8 mouse cellular contexts compared by ENCODE assay signal in the genomic region with DNA sequence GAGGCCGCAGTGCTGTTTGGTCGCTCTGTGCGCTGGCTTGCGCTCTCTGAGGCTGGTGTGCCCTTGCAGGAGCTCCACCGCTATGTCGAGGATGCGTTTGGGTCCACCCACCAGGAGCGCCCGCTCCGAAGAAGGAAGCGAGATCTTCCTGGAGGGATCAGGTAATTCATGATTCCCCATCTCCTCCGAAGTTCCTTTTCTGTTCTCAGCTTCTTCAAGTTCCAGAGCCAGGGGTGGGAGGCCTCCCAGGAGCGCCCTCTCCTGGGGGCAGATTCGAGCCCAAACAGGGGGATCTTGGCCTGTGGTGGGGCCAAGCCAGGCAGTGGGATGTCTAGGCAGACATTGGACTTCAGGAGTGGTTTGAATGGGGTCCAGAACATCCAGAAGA. TPM values are rescaled to one million over a fixed set of nuclear protein-coding genes. Genes with fewer than 3 reads are reported as not detected.
DNase-seq lines count a peak whose midpoint lies in the region; ATAC-seq lines count a peak whose summit lies in the region.

No protein-coding gene starts in this region.

- 0 out of 2 replicates have a peak, but pooled peaks cover 3% of the 10 kb centered on the region for H3K4me1 ChIP-seq in brown adipose tissue, adult 24 weeks (ENCODE audit: control insufficient read depth, insufficient read depth, insufficient read length, low read length)
- H3K4me1 ChIP-seq in hindbrain, embryonic 12.5 days: peaks cover 9% of the 10 kb centered on the region
- H3K4me1 ChIP-seq in liver, embryonic 12.5 days: peaks cover 62% of the 10 kb centered on the region

- H3K4me2 ChIP-seq in hindbrain, embryonic 12.5 days (replicated peaks): peak overlapping the region; percentile 61
- peak overlapping the region; percentile 81 for H3K4me2 ChIP-seq in liver, embryonic 12.5 days

- no peak for ATAC-seq in CD4-positive, CD25-positive, alpha-beta regulatory T cell, adult 4 months
- ATAC-seq in hindbrain, embryonic 12.5 days (ENCODE audit: low FRiP score): no peak
- ATAC-seq in liver, embryonic 12.5 days: no peak

- peak overlapping the region; percentile 44 for H3K4me3 ChIP-seq in brown adipose tissue, adult 24 weeks (ENCODE audit: insufficient read depth, low read depth, low read length)
- H3K4me3 ChIP-seq in hindbrain, embryonic 12.5 days: peak overlapping the region; percentile 42
- peak overlapping the region; percentile 54 for H3K4me3 ChIP-seq in liver, embryonic 12.5 days

- peak; percentile 61 for DNase-seq in CD4-positive, CD25-positive, alpha-beta regulatory T cell, adult 2 months (ENCODE audit: low read depth, low spot score)
- peak; percentile 44 for DNase-seq in neural tube, embryonic 10.5 days (ENCODE audit: extremely low spot score, low spot score)
- DNase-seq in cerebellum, adult 11 months: no peak
- DNase-seq in urinary bladder, postnatal 4 days (ENCODE audit: low spot score in 2 of 2): no peak

- H3K9me3 ChIP-seq in hindbrain, embryonic 12.5 days (replicated peaks): no peaks in the 10 kb centered on the region
- no peaks in the 10 kb centered on the region for H3K9me3 ChIP-seq in liver, embryonic 12.5 days (replicated peaks)

- peaks cover 34% of the 10 kb centered on the region for H3K27me3 ChIP-seq in hindbrain, embryonic 12.5 days
- peaks cover 7% of the 10 kb centered on the region; the same call in 1 of the 2 replicates for H3K27me3 ChIP-seq in liver, embryonic 12.5 days (replicated peaks)

- WGBS in hindbrain, embryonic 12.5 days: 12% methylated on average over 14 of the region's 14 CpGs
- WGBS in liver, embryonic 12.5 days (ENCODE audit: insufficient replicate concordance): 5% methylated on average over 14 of the region's 14 CpGs

- H3K9ac ChIP-seq in hindbrain, embryonic 12.5 days: no peak overlapping the region
- H3K9ac ChIP-seq in liver, embryonic 12.5 days: peak overlapping the region; percentile 66

- H3K36me3 ChIP-seq in hindbrain, embryonic 12.5 days: no peaks in the 10 kb centered on the region
- no peaks in the 10 kb centered on the region for H3K36me3 ChIP-seq in liver, embryonic 12.5 days

- H3K27ac ChIP-seq in brown adipose tissue, adult 24 weeks (replicated peaks; ENCODE audit: low read depth, low read length): no peak overlapping the region
- H3K27ac ChIP-seq in hindbrain, embryonic 12.5 days: no peak overlapping the region
- peak overlapping the region; percentile 90 for H3K27ac ChIP-seq in liver, embryonic 12.5 days

RNA-seq across cellular contexts. Expression of a gene that starts 0.6 kb away (rescaled TPM):
- polyA plus RNA-seq in CD4-positive, CD25-positive, alpha-beta regulatory T cell, adult 4 months (2017; shearing (Covaris generic)): 1 to 10 TPM; 2.9 to 3.7 TPM
- polyA plus RNA-seq in brown adipose tissue, adult 24 weeks (2012; ENCODE audit: insufficient read depth, insufficient read length, missing spikeins): 1.2 and 1.7 TPM in 2 replicates
- 5.5 and 6.8 TPM in 2 replicates for polyA plus RNA-seq in hindbrain, embryonic 12.5 days (2016; fragmentation: Nextera tagmentation; extraction: Ambion mirVana)
- 1.6 and 2.0 TPM in 2 replicates for polyA plus RNA-seq in liver, embryonic 12.5 days (2016; fragmentation: Nextera tagmentation; extraction: Ambion mirVana)

RNA-seq across cellular contexts. Expression of a gene that starts 3.2 kb away (rescaled TPM):
- 100 to 1,000 TPM; 575 to 614 TPM for polyA plus RNA-seq in CD4-positive, CD25-positive, alpha-beta regulatory T cell, adult 4 months (2017; shearing (Covaris generic))
- polyA plus RNA-seq in brown adipose tissue, adult 24 weeks (2012; ENCODE audit: insufficient read depth, insufficient read length, missing spikeins): 18.1 and 29.0 TPM in 2 replicates
- polyA plus RNA-seq in hindbrain, embryonic 12.5 days (2016; fragmentation: Nextera tagmentation; extraction: Ambion mirVana): 42.6 and 55.0 TPM in 2 replicates
- 61.6 and 68.2 TPM in 2 replicates for polyA plus RNA-seq in liver, embryonic 12.5 days (2016; fragmentation: Nextera tagmentation; extraction: Ambion mirVana)

RNA-seq across cellular contexts. Expression of a gene that starts 27.7 kb away (rescaled TPM):
- polyA plus RNA-seq in CD4-positive, CD25-positive, alpha-beta regulatory T cell, adult 4 months (2017; shearing (Covaris generic)): 1 to 10 TPM; 5.9 to 8.9 TPM
- polyA plus RNA-seq in brown adipose tissue, adult 24 weeks (2012; ENCODE audit: insufficient read depth, insufficient read length, missing spikeins): 151 and 189 TPM in 2 replicates
- polyA plus RNA-seq in hindbrain, embryonic 12.5 days (2016; fragmentation: Nextera tagmentation; extraction: Ambion mirVana): 3.4 and 5.2 TPM in 2 replicates
- 3.8 and 3.9 TPM in 2 replicates for polyA plus RNA-seq in liver, embryonic 12.5 days (2016; fragmentation: Nextera tagmentation; extraction: Ambion mirVana)

RNA-seq across cellular contexts. Expression of a gene that starts 27.9 kb away (rescaled TPM):
- not detected for polyA plus RNA-seq in CD4-positive, CD25-positive, alpha-beta regulatory T cell, adult 4 months (2017; shearing (Covaris generic))
- polyA plus RNA-seq in brown adipose tissue, adult 24 weeks (2012; ENCODE audit: insufficient read depth, insufficient read length, missing spikeins): not detected in 2 replicates
- polyA plus RNA-seq in hindbrain, embryonic 12.5 days (2016; fragmentation: Nextera tagmentation; extraction: Ambion mirVana): 0.52 TPM in 1 of 2 replicates, not detected in the other
- 0.68 and 0.94 TPM in 2 replicates for polyA plus RNA-seq in liver, embryonic 12.5 days (2016; fragmentation: Nextera tagmentation; extraction: Ambion mirVana)

RNA-seq across cellular contexts. Expression of a gene that starts 46.2 kb away (rescaled TPM):
- under 1 TPM in 1 of 2 experiments, not detected in 1; 0.23 TPM for polyA plus RNA-seq in CD4-positive, CD25-positive, alpha-beta regulatory T cell, adult 4 months (2017; shearing (Covaris generic))
- polyA plus RNA-seq in brown adipose tissue, adult 24 weeks (2012; ENCODE audit: insufficient read depth, insufficient read length, missing spikeins): not detected in 2 replicates
- polyA plus RNA-seq in hindbrain, embryonic 12.5 days (2016; fragmentation: Nextera tagmentation; extraction: Ambion mirVana): 1.6 TPM in 2 replicates
- 0.17 and 0.24 TPM in 2 replicates for polyA plus RNA-seq in liver, embryonic 12.5 days (2016; fragmentation: Nextera tagmentation; extraction: Ambion mirVana)

Comparison
In these comparisons a context has a peak if more than half of its experiments do, and no peak if none do; other contexts are left out.
1. DNase-seq: peak in CD4-positive, CD25-positive, alpha-beta regulatory T cell, adult 2 months (single experiment) and neural tube, embryonic 10.5 days (single experiment); none in cerebellum, adult 11 months (single experiment) and urinary bladder, postnatal 4 days (0 of 2).
2. RNA of a gene that starts 27.7 kb away (polyA plus RNA-seq): 151 to 189 TPM in brown adipose tissue, adult 24 weeks; 5.9 to 8.9 TPM in CD4-positive, CD25-positive, alpha-beta regulatory T cell, adult 4 months, 3.4 to 5.2 TPM in hindbrain, embryonic 12.5 days and 3.8 to 3.9 TPM in liver, embryonic 12.5 days; every median in the first group is over 10 times any median in the second.
3. Peak in every context shown above with its lines, with median percentiles within 50 percentile points of each other: H3K4me3 ChIP-seq.